Mouse (Mus musculus): Measurements from ENCODE around the gene Jph4. TPM values are rescaled to one million over a fixed set of nuclear protein-coding genes. Genes with fewer than 3 reads are reported as not detected.

Jph4 gene
- total RNA-seq, 2 experiments from 2014 or later = not detected

- ATAC-seq (replicated peaks; ENCODE audit: low FRiP score, poor library complexity, severe bottlenecking) = no peak
These were observed 2.8 kb upstream of the Jph4 start for GRCm38 (mm10) chr14:55119421-55120134.

- ATAC-seq (replicated peaks; ENCODE audit: low FRiP score, poor library complexity, severe bottlenecking) = no peak
These were observed 2.1 kb upstream of the Jph4 start for GRCm38 (mm10) chr14:55118852-55119251.

GRCm38 (mm10) chr14:55115846-55116245 is 889 bp downstream of the Jph4 start:
- ATAC-seq (replicated peaks; ENCODE audit: low FRiP score, poor library complexity, severe bottlenecking) = no peak

GRCm38 (mm10) chr14:55114759-55115701 is 1.7 kb downstream of the Jph4 start:
- no peak for ATAC-seq (replicated peaks; ENCODE audit: low FRiP score, poor library complexity, severe bottlenecking)

GRCm38 (mm10) chr14:55113975-55114645 is 2.6 kb downstream of the Jph4 start:
- ATAC-seq (replicated peaks; ENCODE audit: low FRiP score, poor library complexity, severe bottlenecking) = no peak

GRCm38 (mm10) chr14:55113351-55113974 is 3.3 kb downstream of the Jph4 start:
- ATAC-seq (replicated peaks; ENCODE audit: low FRiP score, poor library complexity, severe bottlenecking) = no peak

GRCm38 (mm10) chr14:55111720-55112119 is 5.0 kb downstream of the Jph4 start:
- ATAC-seq (replicated peaks; ENCODE audit: low FRiP score, poor library complexity, severe bottlenecking) = no peak

GRCm38 (mm10) chr14:55110076-55110475 is 6.7 kb downstream of the Jph4 start:
- ATAC-seq (replicated peaks; ENCODE audit: low FRiP score, poor library complexity, severe bottlenecking) = no peak

- no peak for ATAC-seq (replicated peaks; ENCODE audit: low FRiP score, poor library complexity, severe bottlenecking)
These were observed 7.5 kb downstream of the Jph4 start for GRCm38 (mm10) chr14:55109048-55109873.

- no peak for ATAC-seq (replicated peaks; ENCODE audit: low FRiP score, poor library complexity, severe bottlenecking)
These were observed 8.4 kb downstream of the Jph4 start for GRCm38 (mm10) chr14:55108202-55108870.

- no peak for ATAC-seq (replicated peaks; ENCODE audit: low FRiP score, poor library complexity, severe bottlenecking)
These were observed 9.7 kb downstream of the Jph4 start for GRCm38 (mm10) chr14:55106990-55107389.

GRCm38 (mm10) chr14:55105836-55106809 is 10.6 kb downstream of the Jph4 start, which contains the start of gene Ap1g2:
TSS of gene Ap1g2 (minus strand) at chr14:55106593.
- ATAC-seq (replicated peaks; ENCODE audit: low FRiP score, poor library complexity, severe bottlenecking) = peak; percentile 78

GRCm38 (mm10) chr14:55105386-55105785 is 11.3 kb downstream of the Jph4 start:
- no peak for ATAC-seq (replicated peaks; ENCODE audit: low FRiP score, poor library complexity, severe bottlenecking)

GRCm38 (mm10) chr14:55104365-55104764 is 12.4 kb downstream of the Jph4 start:
- ATAC-seq (replicated peaks; ENCODE audit: low FRiP score, poor library complexity, severe bottlenecking) = no peak

- ATAC-seq (replicated peaks; ENCODE audit: low FRiP score, poor library complexity, severe bottlenecking) = no peak
These were observed 14.4 kb downstream of the Jph4 start for GRCm38 (mm10) chr14:55102253-55102785.

GRCm38 (mm10) chr14:55101592-55101991 is 15.1 kb downstream of the Jph4 start:
- ATAC-seq (replicated peaks; ENCODE audit: low FRiP score, poor library complexity, severe bottlenecking) = no peak

- no peak for ATAC-seq (replicated peaks; ENCODE audit: low FRiP score, poor library complexity, severe bottlenecking)
These were observed 18.7 kb downstream of the Jph4 start for GRCm38 (mm10) chr14:55098067-55098466.

Measured in erythroblast, adult 5-6 weeks (primary cell).